Mouse (Mus musculus): ENCODE data around the gene Nsd1. TPM values are rescaled to one million over a fixed set of nuclear protein-coding genes. Genes with fewer than 3 reads are reported as not detected.

The Nsd1 gene
- total RNA-seq, 2 experiments from 2014 or later: 57.8 to 62.0 TPM

GRCm38 (mm10) chr13:55247293-55248030 lies 37.9 kb downstream of the Nsd1 start:
- intact Hi-C loops (cut with DNase I): no loop called here
- no peak for DNase-seq

GRCm38 (mm10) chr13:55249246-55249645 lies 39.7 kb downstream of the Nsd1 start:
- intact Hi-C loops (cut with DNase I): no loop called here

GRCm38 (mm10) chr13:55252820-55253219 lies 43.2 kb downstream of the Nsd1 start:
- intact Hi-C loops (cut with DNase I): no loop called here

More at GRCm38 (mm10) chr13:55249246-55249645, 39.7 kb downstream of the Nsd1 start:
- DNase-seq: no peak

GRCm38 (mm10) chr13:55255052-55255652 lies 45.6 kb downstream of the Nsd1 start:
- intact Hi-C loops (cut with DNase I): no loop called here
- no peak for DNase-seq

More at GRCm38 (mm10) chr13:55252820-55253219, 43.2 kb downstream of the Nsd1 start:
- DNase-seq: no peak

- intact Hi-C loops (cut with DNase I): no loop called here
- no peak for DNase-seq
These were observed 49.1 kb downstream of the Nsd1 start for GRCm38 (mm10) chr13:55258651-55259050.

GRCm38 (mm10) chr13:55261521-55261920 lies 51.9 kb downstream of the Nsd1 start:
- intact Hi-C loops (cut with DNase I): no loop called here

GRCm38 (mm10) chr13:55262096-55262495 lies 52.5 kb downstream of the Nsd1 start:
- DNase-seq: no peak
- intact Hi-C loops (cut with DNase I): no loop called here

More at GRCm38 (mm10) chr13:55261521-55261920, 51.9 kb downstream of the Nsd1 start:
- DNase-seq: no peak

- DNase-seq: no peak
- intact Hi-C loops (cut with DNase I): no loop called here
These were observed 67.6 kb downstream of the Nsd1 start for GRCm38 (mm10) chr13:55277203-55277602.

GRCm38 (mm10) chr13:55277646-55278045 lies 68.1 kb downstream of the Nsd1 start:
- no peak for DNase-seq
- intact Hi-C loops (cut with DNase I): no loop called here

GRCm38 (mm10) chr13:55288854-55289253 lies 79.3 kb downstream of the Nsd1 start:
- DNase-seq: no peak
- intact Hi-C loops (cut with DNase I): loop anchor here (5.0 kb wide), 1 partner anchor 107 kb away; no protein-coding TSS in a partner anchor

- intact Hi-C loops (cut with DNase I): no loop called here
- DNase-seq: no peak
These were observed 87.2 kb downstream of the Nsd1 start for GRCm38 (mm10) chr13:55296760-55297159.

GRCm38 (mm10) chr13:55300913-55301312 lies 91.3 kb downstream of the Nsd1 start:
- intact Hi-C loops (cut with DNase I): loop anchor here (5.0 kb wide), 1 partner anchor 34 kb away; no protein-coding TSS in a partner anchor
- no peak for DNase-seq

- DNase-seq: no peak
- intact Hi-C loops (cut with DNase I): no loop called here
These were observed 102.5 kb downstream of the Nsd1 start for GRCm38 (mm10) chr13:55312028-55312630.

- DNase-seq: no peak
- intact Hi-C loops (cut with DNase I): no loop called here
These were observed 103.5 kb downstream of the Nsd1 start for GRCm38 (mm10) chr13:55313051-55313450.

GRCm38 (mm10) chr13:55314891-55315412 lies 105.4 kb downstream of the Nsd1 start:
- no peak for DNase-seq
- intact Hi-C loops (cut with DNase I): no loop called here

GRCm38 (mm10) chr13:55318351-55318750 lies 108.8 kb downstream of the Nsd1 start:
- intact Hi-C loops (cut with DNase I): no loop called here
- DNase-seq: no peak

- no peak for DNase-seq
- intact Hi-C loops (cut with DNase I): loop anchor here (10.0 kb wide), 1 partner anchor 215 kb away; the partner anchor contains the start of genes Uimc1 and Zfp346
These were observed 110.5 kb downstream of the Nsd1 start, which contains the start of gene Prelid1 for GRCm38 (mm10) chr13:55319931-55320533. TSS of gene Prelid1 (plus strand) at chr13:55320500.

- intact Hi-C loops (cut with DNase I): loop anchor here (10.0 kb wide), 1 partner anchor 217 kb away; the partner anchor contains the start of genes Uimc1 and Zfp346
- peak; percentile 88 to 90 for DNase-seq
These were observed 112.0 kb downstream of the Nsd1 start, which contains the start of gene Rab24 for GRCm38 (mm10) chr13:55321434-55322129. TSS of gene Rab24 (minus strand) at chr13:55321946.

- peak in 1 of 2 experiments; percentile 26 for DNase-seq
- intact Hi-C loops (cut with DNase I): loop anchor here (10.0 kb wide), 1 partner anchor 217 kb away; the partner anchor contains the start of genes Uimc1 and Zfp346
These were observed 112.7 kb downstream of the Nsd1 start for GRCm38 (mm10) chr13:55322130-55322825.
